Mouse (Mus musculus): ENCODE measurements around the gene Cx3cl1. TPM values are rescaled to one million over a fixed set of nuclear protein-coding genes. Genes with fewer than 3 reads are reported as not detected.

Cx3cl1 gene
- polyA plus RNA-seq, 1 experiment: 3.2 TPM

DNA sequence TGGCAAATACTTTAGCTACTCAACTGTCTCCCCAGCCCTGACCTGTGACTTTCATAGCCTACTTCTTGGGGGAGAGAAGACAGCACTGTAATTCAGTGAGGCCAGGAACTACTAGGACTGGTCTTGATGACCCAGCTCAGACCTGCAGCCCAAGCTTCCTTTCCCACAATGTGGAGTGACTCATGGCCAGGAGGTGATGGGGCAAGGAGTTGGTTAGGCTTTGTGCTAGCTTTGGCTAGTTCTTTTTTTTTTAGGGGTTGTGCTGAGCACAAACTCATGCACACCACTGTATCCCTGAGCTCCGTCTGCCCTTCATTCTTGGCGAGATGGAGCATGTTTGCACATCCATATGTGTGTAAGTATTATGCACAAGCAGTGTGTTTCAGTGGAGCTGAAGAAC lies 4.5 kb downstream of the Cx3cl1 start:
- H3K9me3 ChIP-seq (replicated peaks; ENCODE audit: control insufficient read depth, insufficient read depth, low read length, poor library complexity, severe bottlenecking): no peaks in the 10 kb centered on the region
- no peaks in the 10 kb centered on the region for H3K4me1 ChIP-seq (ENCODE audit: control insufficient read depth, insufficient read depth, low read length)
- no peak overlapping the region for H3K27ac ChIP-seq (ENCODE audit: insufficient read depth, low read length)
- H3K36me3 ChIP-seq (ENCODE audit: control insufficient read depth, insufficient read depth, low read length, poor library complexity, severe bottlenecking): no peaks in the 10 kb centered on the region
- TF ChIP-seq POLR2A (IDR thresholded peaks at IDR 0.05; ENCODE audit: insufficient read depth, low read length) (no peak), CTCF (IDR thresholded peaks at IDR 0.05; ENCODE audit: low read depth, low read length) (no peak), EP300 (IDR thresholded peaks at IDR 0.05; ENCODE audit: insufficient read depth, low read depth, low read length) (no peak)
- H3K27me3 ChIP-seq (ENCODE audit: control insufficient read depth, insufficient read depth, low read length, poor library complexity, severe bottlenecking): no peaks in the 10 kb centered on the region
- no peak overlapping the region for H3K4me3 ChIP-seq (ENCODE audit: low read depth, low read length)
- H3K9ac ChIP-seq (ENCODE audit: low read depth, poor library complexity, severe bottlenecking): no peak overlapping the region

DNA sequence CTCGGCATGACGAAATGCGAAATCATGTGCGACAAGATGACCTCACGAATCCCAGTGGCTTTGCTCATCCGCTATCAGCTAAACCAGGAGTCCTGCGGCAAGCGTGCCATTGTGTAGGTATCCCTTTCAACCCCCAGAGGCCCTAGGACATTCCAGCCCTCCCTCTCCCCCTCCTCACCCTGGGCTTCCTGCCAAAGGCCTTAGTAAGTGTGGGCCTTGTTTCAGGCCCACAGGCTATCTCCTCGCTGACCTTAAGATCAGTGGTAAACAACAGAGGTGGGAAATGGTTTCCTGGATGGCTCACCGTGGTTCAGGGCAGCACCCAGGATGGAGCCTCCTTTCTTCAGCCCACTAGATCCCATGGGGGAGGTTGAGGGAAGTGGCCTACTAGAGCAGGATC lies 6.2 kb downstream of the Cx3cl1 start:
- no peak overlapping the region for H3K27ac ChIP-seq (ENCODE audit: insufficient read depth, low read length)
- no peak overlapping the region for H3K4me3 ChIP-seq (ENCODE audit: low read depth, low read length)
- H3K4me1 ChIP-seq (ENCODE audit: control insufficient read depth, insufficient read depth, low read length): no peaks in the 10 kb centered on the region
- TF ChIP-seq EP300 (IDR thresholded peaks at IDR 0.05; ENCODE audit: insufficient read depth, low read depth, low read length): no peak
- H3K9ac ChIP-seq (ENCODE audit: low read depth, poor library complexity, severe bottlenecking): no peak overlapping the region
- H3K27me3 ChIP-seq (ENCODE audit: control insufficient read depth, insufficient read depth, low read length, poor library complexity, severe bottlenecking): no peaks in the 10 kb centered on the region
- H3K9me3 ChIP-seq (replicated peaks; ENCODE audit: control insufficient read depth, insufficient read depth, low read length, poor library complexity, severe bottlenecking): no peaks in the 10 kb centered on the region
- no peaks in the 10 kb centered on the region for H3K36me3 ChIP-seq (ENCODE audit: control insufficient read depth, insufficient read depth, low read length, poor library complexity, severe bottlenecking)

DNA sequence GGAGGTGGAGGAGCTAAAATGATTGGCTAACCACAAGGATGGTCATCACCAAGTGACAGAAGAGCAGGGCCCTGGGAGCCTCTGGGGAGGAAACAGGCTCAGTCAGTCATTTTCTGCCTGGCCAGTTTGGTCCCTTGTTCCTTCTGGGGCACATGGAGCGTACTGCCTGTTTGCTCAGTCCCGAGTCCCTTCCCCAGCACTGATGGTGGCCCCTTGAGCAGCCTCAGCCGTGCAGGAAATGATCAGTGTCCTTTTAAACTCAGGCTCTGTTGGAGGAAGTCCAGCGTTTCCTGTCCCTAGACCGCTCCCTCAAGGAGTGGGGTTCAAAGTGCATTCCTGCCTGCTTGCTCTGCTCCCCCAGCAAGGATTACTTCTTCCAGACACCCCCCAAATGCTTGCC lies 6.7 kb downstream of the Cx3cl1 start:
- no peaks in the 10 kb centered on the region for H3K36me3 ChIP-seq (ENCODE audit: control insufficient read depth, insufficient read depth, low read length, poor library complexity, severe bottlenecking)
- no peaks in the 10 kb centered on the region for H3K4me1 ChIP-seq (ENCODE audit: control insufficient read depth, insufficient read depth, low read length)
- H3K27ac ChIP-seq (ENCODE audit: insufficient read depth, low read length): no peak overlapping the region
- no peak overlapping the region for H3K9ac ChIP-seq (ENCODE audit: low read depth, poor library complexity, severe bottlenecking)
- H3K27me3 ChIP-seq (ENCODE audit: control insufficient read depth, insufficient read depth, low read length, poor library complexity, severe bottlenecking): no peaks in the 10 kb centered on the region
- no peaks in the 10 kb centered on the region for H3K9me3 ChIP-seq (replicated peaks; ENCODE audit: control insufficient read depth, insufficient read depth, low read length, poor library complexity, severe bottlenecking)
- no peak overlapping the region for H3K4me3 ChIP-seq (ENCODE audit: low read depth, low read length)
- TF ChIP-seq CTCF (IDR thresholded peaks at IDR 0.05; ENCODE audit: low read depth, low read length) (no peak), POLR2A (IDR thresholded peaks at IDR 0.05; ENCODE audit: insufficient read depth, low read length) (no peak), EP300 (IDR thresholded peaks at IDR 0.05; ENCODE audit: insufficient read depth, low read depth, low read length) (no peak)

DNA sequence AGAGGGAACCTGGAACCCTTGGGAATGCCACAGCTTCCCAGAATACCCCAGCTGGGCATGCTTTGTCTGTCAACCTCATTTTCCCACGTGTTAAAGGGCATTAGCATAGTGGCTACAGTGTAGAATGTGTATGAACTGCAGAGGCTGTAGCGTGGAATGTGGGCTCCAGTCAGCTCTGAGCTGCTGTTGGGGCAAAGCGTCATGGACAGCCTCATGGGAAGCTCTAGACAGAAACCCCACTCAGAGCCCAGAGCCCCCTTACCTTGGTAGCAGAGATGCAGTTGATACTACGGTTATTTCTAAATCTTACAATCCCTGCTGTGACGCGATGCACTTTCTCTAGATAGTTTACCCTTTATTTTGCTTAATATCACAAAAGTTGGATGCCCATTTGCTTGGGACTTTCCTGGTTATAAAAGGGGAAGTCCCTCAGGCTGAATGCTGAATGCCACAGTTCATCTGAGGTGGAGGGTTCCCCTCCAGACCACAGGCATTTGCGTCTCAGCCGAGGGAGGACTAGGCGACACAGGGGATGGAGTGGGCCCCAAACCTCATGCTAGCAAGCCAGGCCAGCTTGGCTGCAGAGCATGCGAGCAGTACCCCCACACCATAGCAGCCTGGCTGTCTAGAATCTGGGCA lies 7.2 kb downstream of the Cx3cl1 start:
- Histone ChIP-seq H3K4me1 (ENCODE audit: control insufficient read depth, insufficient read depth, low read length) (no peaks in the 10 kb centered on the region), H3K27me3 (ENCODE audit: control insufficient read depth, insufficient read depth, low read length, poor library complexity, severe bottlenecking) (no peaks in the 10 kb centered on the region), H3K4me3 (ENCODE audit: low read depth, low read length) (no peak overlapping the region), H3K9me3 (replicated peaks; ENCODE audit: control insufficient read depth, insufficient read depth, low read length, poor library complexity, severe bottlenecking) (no peaks in the 10 kb centered on the region), H3K36me3 (ENCODE audit: control insufficient read depth, insufficient read depth, low read length, poor library complexity, severe bottlenecking) (no peaks in the 10 kb centered on the region), H3K9ac (ENCODE audit: low read depth, poor library complexity, severe bottlenecking) (no peak overlapping the region), H3K27ac (ENCODE audit: insufficient read depth, low read length) (no peak overlapping the region)
- no peak for TF ChIP-seq EP300 (IDR thresholded peaks at IDR 0.05; ENCODE audit: insufficient read depth, low read depth, low read length)
- TF ChIP-seq POLR2A (IDR thresholded peaks at IDR 0.05; ENCODE audit: insufficient read depth, low read length): no peak
- TF ChIP-seq CTCF (IDR thresholded peaks at IDR 0.05; ENCODE audit: low read depth, low read length): no peak

DNA sequence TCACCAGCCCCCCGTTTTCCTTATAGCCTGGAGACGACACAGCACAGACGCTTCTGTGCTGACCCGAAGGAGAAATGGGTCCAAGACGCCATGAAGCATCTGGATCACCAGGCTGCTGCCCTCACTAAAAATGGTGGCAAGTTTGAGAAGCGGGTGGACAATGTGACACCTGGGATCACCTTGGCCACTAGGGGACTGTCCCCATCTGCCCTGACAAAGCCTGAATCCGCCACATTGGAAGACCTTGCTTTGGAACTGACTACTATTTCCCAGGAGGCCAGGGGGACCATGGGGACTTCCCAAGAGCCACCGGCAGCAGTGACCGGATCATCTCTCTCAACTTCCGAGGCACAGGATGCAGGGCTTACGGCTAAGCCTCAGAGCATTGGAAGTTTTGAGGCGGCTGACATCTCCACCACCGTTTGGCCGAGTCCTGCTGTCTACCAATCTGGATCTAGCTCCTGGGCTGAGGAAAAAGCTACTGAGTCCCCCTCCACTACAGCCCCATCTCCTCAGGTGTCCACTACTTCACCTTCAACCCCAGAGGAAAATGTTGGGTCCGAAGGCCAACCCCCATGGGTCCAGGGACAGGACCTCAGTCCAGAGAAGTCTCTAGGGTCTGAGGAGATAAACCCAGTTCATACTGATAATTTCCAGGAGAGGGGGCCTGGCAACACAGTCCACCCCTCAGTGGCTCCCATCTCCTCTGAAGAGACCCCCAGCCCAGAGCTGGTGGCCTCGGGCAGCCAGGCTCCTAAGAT lies 7.9 kb downstream of the Cx3cl1 start:
- TF ChIP-seq CTCF (IDR thresholded peaks at IDR 0.05; ENCODE audit: low read depth, low read length) (no peak), POLR2A (IDR thresholded peaks at IDR 0.05; ENCODE audit: insufficient read depth, low read length) (no peak), EP300 (IDR thresholded peaks at IDR 0.05; ENCODE audit: insufficient read depth, low read depth, low read length) (no peak)
- Histone ChIP-seq H3K9ac (ENCODE audit: low read depth, poor library complexity, severe bottlenecking) (0 out of 2 replicates have a peak overlapping the region, but pooled peaks have one; percentile 1), H3K27ac (ENCODE audit: insufficient read depth, low read length) (no peak overlapping the region), H3K4me1 (ENCODE audit: control insufficient read depth, insufficient read depth, low read length) (no peaks in the 10 kb centered on the region), H3K36me3 (ENCODE audit: control insufficient read depth, insufficient read depth, low read length, poor library complexity, severe bottlenecking) (no peaks in the 10 kb centered on the region), H3K4me3 (ENCODE audit: low read depth, low read length) (no peak overlapping the region), H3K27me3 (ENCODE audit: control insufficient read depth, insufficient read depth, low read length, poor library complexity, severe bottlenecking) (no peaks in the 10 kb centered on the region), H3K9me3 (replicated peaks; ENCODE audit: control insufficient read depth, insufficient read depth, low read length, poor library complexity, severe bottlenecking) (no peaks in the 10 kb centered on the region)

DNA sequence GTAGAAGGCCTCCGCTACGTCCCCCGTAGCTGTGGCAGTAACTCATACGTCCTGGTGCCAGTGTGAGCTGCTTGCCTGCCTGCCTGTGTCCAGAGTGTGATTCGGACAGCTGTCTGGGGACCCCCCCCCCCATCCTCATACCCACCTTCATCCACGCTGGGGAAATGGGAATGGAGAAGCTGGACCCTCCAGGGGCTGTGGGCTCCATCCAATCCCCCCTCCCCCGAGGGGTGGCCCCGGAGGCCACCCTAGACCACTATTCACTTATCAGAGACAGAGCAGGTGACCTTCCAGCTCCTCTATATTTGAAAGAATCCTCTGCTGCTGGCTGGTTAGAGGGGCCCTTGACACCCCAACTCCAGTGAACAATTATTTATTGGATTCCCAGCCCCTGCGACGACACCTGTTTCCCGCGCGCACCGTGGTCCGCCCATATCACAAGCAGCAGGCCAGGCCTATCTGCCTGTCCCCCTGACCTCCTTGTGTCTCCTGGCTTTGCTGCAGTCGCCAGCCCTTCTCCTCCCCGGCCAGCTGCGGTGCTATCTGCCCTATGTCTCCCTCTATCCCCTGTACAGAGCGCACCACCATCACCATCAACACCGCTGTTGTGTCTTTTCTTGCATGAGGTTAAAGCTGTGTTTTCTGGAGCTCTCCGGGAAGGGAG lies 8.8 kb downstream of the Cx3cl1 start:
- H3K36me3 ChIP-seq (ENCODE audit: control insufficient read depth, insufficient read depth, low read length, poor library complexity, severe bottlenecking): no peaks in the 10 kb centered on the region
- no peaks in the 10 kb centered on the region for H3K27me3 ChIP-seq (ENCODE audit: control insufficient read depth, insufficient read depth, low read length, poor library complexity, severe bottlenecking)
- H3K4me1 ChIP-seq (ENCODE audit: control insufficient read depth, insufficient read depth, low read length): no peaks in the 10 kb centered on the region
- no peak for TF ChIP-seq EP300 (IDR thresholded peaks at IDR 0.05; ENCODE audit: insufficient read depth, low read depth, low read length)
- no peak for TF ChIP-seq CTCF (IDR thresholded peaks at IDR 0.05; ENCODE audit: low read depth, low read length)
- TF ChIP-seq POLR2A (IDR thresholded peaks at IDR 0.05; ENCODE audit: insufficient read depth, low read length): no peak
- peak overlapping the region; percentile 1; the same call in 1 of the 2 replicates for H3K9ac ChIP-seq (ENCODE audit: low read depth, poor library complexity, severe bottlenecking)
- H3K27ac ChIP-seq (ENCODE audit: insufficient read depth, low read length): no peak overlapping the region
- no peaks in the 10 kb centered on the region for H3K9me3 ChIP-seq (replicated peaks; ENCODE audit: control insufficient read depth, insufficient read depth, low read length, poor library complexity, severe bottlenecking)
- H3K4me3 ChIP-seq (ENCODE audit: low read depth, low read length): peak overlapping the region; percentile 20
